Mouse (Mus musculus): ENCODE results near the gene Ola1. TPM values are rescaled to one million over a fixed set of nuclear protein-coding genes. Genes with fewer than 3 reads are reported as not detected.

The Ola1 gene
- total and polyA plus RNA-seq, 3 experiments: 114 to 182 (median 175) TPM

- TF ChIP-seq CHD1 (IDR thresholded peaks at IDR 0.05; ENCODE audit: low read depth, low read length) (no peak), SIN3A (IDR thresholded peaks at IDR 0.05; ENCODE audit: low read length) (0 out of 2 replicates have a peak, but pooled peaks have one; percentile 55), GABPA (IDR thresholded peaks at IDR 0.05; ENCODE audit: insufficient replicate concordance, low read depth, low read length) (no peak), CTCF (conservative IDR thresholded peaks at IDR 0.05 in 1 of 2, IDR thresholded peaks at IDR 0.05 in 1 of 2; ENCODE audit: low read depth in 2 of 2, low read length in 2 of 2) (no peak), ZC3H11A (IDR thresholded peaks at IDR 0.05; ENCODE audit: low read depth, low read length) (no peak), NRF1 (IDR thresholded peaks at IDR 0.05; ENCODE audit: low read depth, low read length) (no peak), ELF1 (IDR thresholded peaks at IDR 0.05; ENCODE audit: low read depth, low read length) (no peak), USF1 (IDR thresholded peaks at IDR 0.05; ENCODE audit: low read depth, low read length) (no peak), EP300 (IDR thresholded peaks at IDR 0.05; ENCODE audit: low read length) (peak; percentile 79), IRF4 (IDR thresholded peaks at IDR 0.05; ENCODE audit: low read depth, low read length) (peak; percentile 75; the same call in 1 of the 2 replicates), PAX5 (IDR thresholded peaks at IDR 0.05; ENCODE audit: low read length) (no peak), MAX (IDR thresholded peaks at IDR 0.05; ENCODE audit: low read length) (peak; percentile 68), RCOR1 (conservative IDR thresholded peaks at IDR 0.05; ENCODE audit: low read depth, low read length) (0 out of 2 replicates have a peak, but pooled peaks have one; percentile 29), TBP (conservative IDR thresholded peaks at IDR 0.05; ENCODE audit: low read depth, low read length) (0 out of 2 replicates have a peak, but pooled peaks have one; percentile 28), JUND (conservative IDR thresholded peaks at IDR 0.05; ENCODE audit: low read depth, low read length) (peak; percentile 86), MAZ (IDR thresholded peaks at IDR 0.05; ENCODE audit: low read depth, low read length) (no peak), ZMIZ1 (IDR thresholded peaks at IDR 0.05; ENCODE audit: low read depth, low read length) (no peak), TCF12 (IDR thresholded peaks at IDR 0.05; ENCODE audit: low read depth, low read length) (peak; percentile 88), POLR2A (IDR thresholded peaks at IDR 0.05; ENCODE audit: low read depth, low read length) (no peak), ZNF384 (IDR thresholded peaks at IDR 0.05; ENCODE audit: low read depth, low read length) (peak; percentile 86), MEF2A (IDR thresholded peaks at IDR 0.05; ENCODE audit: borderline replicate concordance, low read depth, low read length) (peak; percentile 91), CHD2 (IDR thresholded peaks at IDR 0.05; ENCODE audit: low read length) (no peak), ETS1 (conservative IDR thresholded peaks at IDR 0.05; ENCODE audit: low read depth, low read length) (peak; percentile 31), UBTF (IDR thresholded peaks at IDR 0.05; ENCODE audit: low read depth, low read length) (no peak), SMC3 (IDR thresholded peaks at IDR 0.05; ENCODE audit: low read depth, low read length) (no peak), ZKSCAN1 (IDR thresholded peaks at IDR 0.05; ENCODE audit: borderline replicate concordance, low read depth, low read length) (no peak), MYC (IDR thresholded peaks at IDR 0.05; ENCODE audit: low read depth, low read length) (no peak; the same call in 1 of the 2 replicates), MAFK (IDR thresholded peaks at IDR 0.05; ENCODE audit: insufficient replicate concordance, low read length) (peak; percentile 92), USF2 (conservative IDR thresholded peaks at IDR 0.05; ENCODE audit: low read depth, low read length) (no peak), MXI1 (IDR thresholded peaks at IDR 0.05; ENCODE audit: low read depth, low read length) (peak; percentile 35; the same call in 1 of the 2 replicates), BHLHE40 (IDR thresholded peaks at IDR 0.05; ENCODE audit: low read depth, low read length) (peak; percentile 80), E2F4 (IDR thresholded peaks at IDR 0.05; ENCODE audit: insufficient replicate concordance, low read depth, low read length) (no peak), POLR2AphosphoS2 (IDR thresholded peaks at IDR 0.05; ENCODE audit: low read depth, low read length) (no peak), RAD21 (IDR thresholded peaks at IDR 0.05; ENCODE audit: low read depth, low read length) (no peak; the same call in 1 of the 2 replicates), KAT2A (IDR thresholded peaks at IDR 0.05; ENCODE audit: insufficient replicate concordance, low read length) (no peak), JUN (IDR thresholded peaks at IDR 0.05; ENCODE audit: insufficient read depth, low read depth, low read length) (peak; percentile 56; the same call in 1 of the 2 replicates), HCFC1 (IDR thresholded peaks at IDR 0.05; ENCODE audit: low read depth, low read length) (no peak), NELFE (IDR thresholded peaks at IDR 0.05; ENCODE audit: low read depth, low read length) (no peak; the same call in 1 of the 2 replicates)
- Histone ChIP-seq H3K9me3 (replicated peaks; ENCODE audit: low read length) (peaks cover 17% of the 10 kb centered on the region), H3K27me3 (replicated peaks) (no peaks in the 10 kb centered on the region), H3K79me2 (replicated peaks; ENCODE audit: control insufficient read depth, extremely low read depth, insufficient read depth, poor library complexity, severe bottlenecking) (no peaks in the 10 kb centered on the region), H3K27ac (ENCODE audit: insufficient read depth, low read depth) (peak overlapping the region; percentile 93), H3K9ac (ENCODE audit: insufficient read depth, low read depth) (peak overlapping the region; percentile 54), H3K4me3 (replicated peaks in 1 of 3; ENCODE audit: low read depth in 2 of 3, low read length in 2 of 3, poor library complexity in 1 of 3) (peak overlapping the region in 2 of 3 experiments; percentile 35 to 37), H3K36me3 (replicated peaks in 1 of 2; ENCODE audit: control insufficient read depth in 1 of 2, insufficient read depth in 1 of 2, low read length in 1 of 2) (no peaks in the 10 kb centered on the region), H3K4me1 (ENCODE audit: control insufficient read depth in 1 of 2, insufficient read depth in 2 of 2) (peaks cover 12 to 54% of the 10 kb centered on the region in 2 experiments), H3K4me2 (ENCODE audit: insufficient read depth, low read depth, poor library complexity, severe bottlenecking) (peak overlapping the region; percentile 79)
- DNase-seq (ENCODE audit: extremely low read depth): peak; percentile 76
- in situ Hi-C loops (cut with MboI; ENCODE audit: low pct_ligation_motif_present, low pct_unique_long_range_greater_than_20kb, low sequenced_read_pairs) (loop anchor here (5.0 to 10.0 kb wide), 2 partner anchors 84 to 322 kb away; no protein-coding TSS in a partner anchor), dilution Hi-C loops (cut with MboI; ENCODE audit: extremely low pct_ligation_motif_present, extremely low pct_unique_long_range_greater_than_20kb, low sequenced_read_pairs) (no loop called here)
Measured at GRCm38 (mm10) chr2:73056090-73056956, 162.4 kb downstream of the Ola1 start.

All from CH12.LX (cell line).